Mouse (Mus musculus): Measurements from ENCODE around the gene Sap18.
"Not testable (repeated sequence)": the region's sequence is repeated elsewhere in the genome, so short reads cannot be mapped to it uniquely, and the experiment has no call there.

Sap18 gene

GRCm38 (mm10) chr14:57827284-57827683 lies 29.3 kb downstream of the Sap18 start:
- DNase-seq (ENCODE audit: low spot score) = no peak

GRCm38 (mm10) chr14:57833526-57833925 lies 35.5 kb downstream of the Sap18 start:
- no peak for DNase-seq (ENCODE audit: low spot score)

GRCm38 (mm10) chr14:57835157-57835556 lies 37.2 kb downstream of the Sap18 start:
- no peak for DNase-seq (ENCODE audit: low spot score)

GRCm38 (mm10) chr14:57844535-57844934 lies 46.6 kb downstream of the Sap18 start:
- DNase-seq (ENCODE audit: low spot score) = no peak

GRCm38 (mm10) chr14:57848061-57848460 lies 50.1 kb downstream of the Sap18 start:
- not testable (repeated sequence) for DNase-seq (ENCODE audit: low spot score)

- no peak for DNase-seq (ENCODE audit: low spot score)
Observed at GRCm38 (mm10) chr14:57848646-57849045, 50.7 kb downstream of the Sap18 start.

- DNase-seq (ENCODE audit: low spot score) = no peak
Observed at GRCm38 (mm10) chr14:57850330-57850729, 52.4 kb downstream of the Sap18 start.

- no peak for DNase-seq (ENCODE audit: low spot score)
Observed at GRCm38 (mm10) chr14:57852961-57853360, 55.0 kb downstream of the Sap18 start.

GRCm38 (mm10) chr14:57856037-57856436 lies 58.1 kb downstream of the Sap18 start:
- DNase-seq (ENCODE audit: low spot score) = not testable (repeated sequence)
